Mouse (Mus musculus) adrenal gland, postnatal 10 days (tissue): ENCODE data around the gene Capza1. TPM values are rescaled to one million over a fixed set of nuclear protein-coding genes. Genes with fewer than 3 reads are reported as not detected.
"Not testable (repeated sequence)": the region's sequence is repeated elsewhere in the genome, so short reads cannot be mapped to it uniquely, and the experiment has no call there.

Source experiments
- DNase-seq: peaks from one replicate; pipeline ENCODE4 v3.0.0; 2021; ENCODE audit warnings: mixed read lengths
- long read RNA-seq, 2 experiments: library from polyadenylated mRNA; stranded (forward); transcript quantifications; one replicate each; pipeline ENCODE4 v2.0.0; 2021
- total RNA-seq, 2 experiments: library from RNA; stranded (reverse); gene quantifications; 2 replicates each; pipeline ENCODE4 v1.2.3; 2021

The Capza1 gene
- 10 to 100 TPM; 93.3 to 94.3 TPM for total RNA-seq
- long read RNA-seq, experiment 1, transcript Capza1-201 (10 exons, 3,193 nt): major isoform, 46 of 63 reads
- long read RNA-seq, experiment 1, partial matches to known transcripts: 13 of 63 reads
- long read RNA-seq, experiment 1, other reads (novel, unspliced or antisense): 4 of 63 reads
- long read RNA-seq, experiment 2, transcript Capza1-201 (10 exons, 3,193 nt): major isoform, 29 of 34 reads
- long read RNA-seq, experiment 2, partial matches to known transcripts: 2 of 34 reads
- long read RNA-seq, experiment 2, other reads (novel, unspliced or antisense): 3 of 34 reads

DNA sequence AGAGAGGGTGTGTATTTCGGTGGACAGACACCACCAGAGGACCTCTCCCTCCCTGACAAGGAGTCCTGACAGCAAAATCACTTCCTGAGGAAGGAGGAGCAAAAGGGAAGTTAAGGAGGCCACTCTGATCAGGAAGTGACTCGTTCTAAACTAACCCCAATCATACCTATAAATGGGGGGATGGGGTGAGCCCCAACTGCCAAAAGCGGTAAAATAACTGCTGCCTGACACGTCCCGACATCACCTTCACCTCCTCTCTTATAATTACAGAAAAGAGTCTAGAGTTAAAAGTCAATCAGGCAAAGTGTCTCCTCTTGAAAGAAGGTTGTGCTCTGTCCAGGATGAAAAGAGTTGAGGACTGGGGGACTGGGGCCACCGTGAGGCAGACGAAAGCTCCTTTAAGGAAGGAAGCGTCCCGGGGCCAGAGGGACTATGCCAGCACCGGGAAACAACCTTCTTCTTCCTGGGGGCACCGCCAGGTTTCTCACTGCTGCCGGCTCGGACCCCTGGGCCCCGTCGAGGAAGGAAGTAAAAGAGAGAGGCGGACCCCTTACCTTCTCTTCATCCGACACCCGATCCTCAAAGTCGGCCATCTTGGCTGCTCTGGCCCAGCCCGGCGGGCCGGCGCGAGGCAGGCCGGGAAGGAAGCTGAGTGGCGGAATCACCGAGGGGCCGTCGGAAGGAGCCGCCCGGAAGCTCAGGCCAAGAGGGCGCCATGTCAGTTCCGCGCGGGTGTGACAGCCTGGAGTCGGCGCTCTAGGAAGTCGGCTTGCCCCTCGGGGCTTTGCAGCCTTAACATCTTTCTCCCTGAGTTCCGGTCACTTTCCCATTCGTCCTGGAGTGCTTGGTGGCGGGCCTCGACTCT is at the start of gene Capza1, which contains the start of gene St7l:
TSS of gene Capza1 (minus strand) at position 720 of the 865 bp plus-strand sequence.
TSS of gene St7l (plus strand) at position 220 of the 865 bp plus-strand sequence.
- peak; percentile 94 for DNase-seq

DNA sequence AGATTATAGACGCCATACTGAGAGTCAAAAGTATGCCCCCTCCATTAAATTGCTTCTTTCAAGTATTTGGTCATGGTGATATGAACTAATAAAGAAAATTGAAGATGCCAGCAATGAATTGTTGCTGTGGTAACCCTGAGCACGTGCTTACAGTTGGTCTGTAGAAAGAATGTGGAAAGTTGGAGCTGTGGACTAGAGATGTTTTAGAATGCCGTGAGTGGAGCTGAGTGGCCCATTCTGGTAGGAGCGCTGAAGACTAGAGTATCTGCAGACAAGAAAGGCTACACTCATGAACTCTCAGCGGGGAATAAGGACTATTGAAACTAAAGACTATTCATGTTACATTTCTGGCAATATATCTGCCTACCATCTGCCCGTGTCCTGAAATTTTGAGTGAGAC is 44.9 kb upstream of the Capza1 start:
- no peak for DNase-seq

DNA sequence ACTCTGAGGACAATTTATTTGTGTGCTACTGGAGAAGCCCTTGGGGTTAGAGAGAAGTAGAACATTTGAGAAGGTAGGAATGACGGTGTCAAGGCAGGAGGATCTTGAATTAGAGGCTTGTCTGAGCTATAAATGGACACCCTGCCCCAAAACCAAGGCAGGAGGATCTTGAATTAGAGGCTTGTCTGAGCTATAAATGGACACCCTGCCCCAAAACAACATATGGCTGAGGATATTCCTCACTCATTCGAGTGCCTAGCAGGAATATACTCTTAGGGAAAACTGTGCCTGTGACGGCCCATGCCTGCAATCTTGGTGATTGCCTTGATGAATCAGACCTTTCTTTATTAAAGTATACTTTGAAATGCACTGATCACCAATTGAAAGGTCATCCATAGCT is 41.7 kb upstream of the Capza1 start:
- DNase-seq: no peak

DNA sequence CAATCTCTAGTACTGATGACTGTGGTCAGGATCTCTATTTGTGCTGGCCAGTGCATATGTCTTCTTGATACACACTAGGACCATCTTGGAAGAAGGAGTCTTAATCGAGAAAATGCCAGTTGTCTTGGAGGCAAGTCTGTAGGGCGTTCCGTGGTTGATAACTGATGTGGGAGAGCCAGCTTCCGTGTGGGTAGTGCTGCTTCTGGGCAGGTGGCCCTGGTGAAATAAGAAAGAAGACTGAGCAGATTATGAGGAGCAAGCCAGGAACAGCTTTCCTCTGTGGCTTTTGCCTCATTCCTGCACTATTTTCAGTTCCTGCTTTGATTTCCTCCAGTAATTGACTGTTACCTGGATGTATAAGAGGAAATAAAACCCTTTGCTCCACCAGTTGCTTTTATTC is 41.1 kb upstream of the Capza1 start:
- no peak for DNase-seq

DNA sequence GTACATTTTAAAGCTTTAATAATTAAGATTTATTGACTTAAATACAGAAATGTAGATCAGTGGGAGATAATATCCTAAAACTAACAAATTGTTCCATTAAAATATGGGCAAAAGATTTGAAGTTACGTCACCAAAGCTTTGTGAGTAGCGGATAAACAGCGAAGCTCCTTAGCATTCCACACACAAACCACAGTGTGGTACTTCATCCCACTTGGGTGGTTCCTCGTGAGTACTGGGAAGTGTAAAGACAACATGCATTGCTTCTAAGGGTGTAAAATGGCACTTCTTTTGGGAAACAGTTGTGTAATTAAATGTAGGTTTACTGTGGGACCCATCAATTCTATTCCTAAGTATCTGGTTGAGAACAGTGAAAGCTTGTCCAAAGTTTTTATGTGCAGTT is 36.8 kb upstream of the Capza1 start:
- no peak for DNase-seq

DNA sequence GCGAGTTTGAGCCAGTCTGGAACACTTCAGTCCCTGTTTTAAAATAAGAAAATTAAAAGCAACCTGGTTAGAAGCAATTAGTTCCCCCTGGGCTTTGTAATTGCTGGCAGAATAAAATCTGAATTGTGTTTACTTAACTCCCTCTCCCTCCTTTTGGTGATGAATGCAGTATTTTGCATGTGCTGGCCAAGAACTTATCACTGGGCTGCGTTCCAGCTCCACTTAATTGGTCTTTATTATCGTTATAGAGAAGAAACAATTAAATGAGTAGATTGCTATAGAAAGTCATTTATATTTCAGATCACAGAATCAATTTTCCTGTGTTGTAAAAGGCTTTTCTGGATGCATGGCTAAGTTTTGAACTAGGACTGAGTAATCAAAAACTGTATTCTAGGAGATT is 31.8 kb upstream of the Capza1 start:
- no peak for DNase-seq

DNA sequence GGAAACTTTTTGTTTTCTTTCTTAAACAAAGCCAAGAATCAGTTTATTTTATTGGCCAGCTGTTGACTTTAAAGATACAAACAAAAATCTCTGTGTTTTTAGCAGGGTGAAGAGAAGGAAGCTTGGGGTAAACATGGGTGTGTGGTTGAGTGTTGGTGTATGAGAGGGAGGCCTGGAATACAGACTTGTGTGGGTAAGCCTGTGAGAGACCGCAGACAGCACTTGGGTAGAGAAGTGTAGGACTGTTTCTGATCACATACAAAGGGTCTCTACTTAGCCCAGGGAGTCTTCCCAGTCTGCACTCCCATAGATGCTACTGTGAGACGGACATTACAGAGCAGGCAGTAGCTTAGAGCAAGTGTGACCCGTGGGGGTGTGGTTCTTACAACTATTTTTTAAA is 24.3 kb upstream of the Capza1 start:
- no peak for DNase-seq

DNA sequence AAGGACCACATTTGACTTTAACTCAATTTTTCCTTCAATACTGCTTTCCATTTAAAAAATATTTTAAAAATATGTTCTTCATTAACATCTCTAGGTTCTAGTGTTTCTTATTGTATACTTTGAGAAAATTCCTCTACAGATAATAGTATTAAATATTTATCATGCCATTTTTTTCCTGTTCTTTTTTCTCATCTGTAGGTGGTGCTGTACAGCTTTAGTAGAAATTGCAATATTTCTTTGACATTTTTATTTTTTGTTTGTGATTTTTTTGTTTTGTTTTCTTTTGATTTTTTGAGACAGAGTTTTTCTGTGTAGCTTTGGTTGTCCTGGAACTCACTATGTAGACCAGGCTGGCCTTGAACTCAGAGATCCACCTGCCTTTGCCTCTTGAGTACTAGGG is 5.3 kb upstream of the Capza1 start:
- no peak for DNase-seq

DNA sequence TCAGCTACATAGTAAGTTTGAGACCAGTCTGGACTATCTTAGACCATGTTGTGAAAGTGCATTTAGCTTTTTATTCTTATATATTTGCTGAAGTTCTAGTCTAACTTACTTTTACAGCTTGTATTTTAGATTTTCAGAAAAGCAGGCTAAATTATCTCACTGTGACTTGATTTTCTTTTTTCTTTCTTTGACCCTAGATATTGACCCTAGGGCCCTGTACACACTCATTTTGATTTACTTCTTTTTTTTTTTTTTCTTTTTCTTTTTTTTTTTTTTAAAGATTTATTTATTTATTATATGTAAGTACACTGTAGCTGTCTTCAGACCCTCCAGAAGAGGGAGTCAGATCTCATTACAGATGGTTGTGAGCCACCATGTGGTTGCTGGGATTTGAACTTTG is 2.4 kb upstream of the Capza1 start:
- DNase-seq: not testable (repeated sequence)

DNA sequence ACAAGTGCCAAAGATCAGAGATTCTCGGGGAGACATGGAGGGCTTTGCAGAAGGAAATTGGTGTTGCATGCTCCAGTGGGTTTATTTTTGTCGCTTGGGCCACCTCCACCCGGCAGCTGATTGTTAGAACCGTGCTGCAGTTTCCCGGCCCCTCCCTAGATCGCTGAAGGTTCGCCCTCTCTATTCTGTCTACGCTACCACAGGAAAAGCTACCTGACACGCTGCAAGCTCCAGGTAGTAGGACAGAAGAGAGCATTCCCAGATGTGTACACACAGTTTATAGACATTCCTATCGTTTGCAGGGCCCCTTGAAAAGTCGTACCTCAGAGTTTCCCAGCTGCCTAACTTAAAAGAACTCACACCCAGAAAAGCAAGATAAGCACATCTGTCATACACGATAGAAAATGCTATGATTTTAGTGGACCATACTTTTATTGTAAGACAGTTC is 1.1 kb upstream of the Capza1 start:
- DNase-seq: no peak

DNA sequence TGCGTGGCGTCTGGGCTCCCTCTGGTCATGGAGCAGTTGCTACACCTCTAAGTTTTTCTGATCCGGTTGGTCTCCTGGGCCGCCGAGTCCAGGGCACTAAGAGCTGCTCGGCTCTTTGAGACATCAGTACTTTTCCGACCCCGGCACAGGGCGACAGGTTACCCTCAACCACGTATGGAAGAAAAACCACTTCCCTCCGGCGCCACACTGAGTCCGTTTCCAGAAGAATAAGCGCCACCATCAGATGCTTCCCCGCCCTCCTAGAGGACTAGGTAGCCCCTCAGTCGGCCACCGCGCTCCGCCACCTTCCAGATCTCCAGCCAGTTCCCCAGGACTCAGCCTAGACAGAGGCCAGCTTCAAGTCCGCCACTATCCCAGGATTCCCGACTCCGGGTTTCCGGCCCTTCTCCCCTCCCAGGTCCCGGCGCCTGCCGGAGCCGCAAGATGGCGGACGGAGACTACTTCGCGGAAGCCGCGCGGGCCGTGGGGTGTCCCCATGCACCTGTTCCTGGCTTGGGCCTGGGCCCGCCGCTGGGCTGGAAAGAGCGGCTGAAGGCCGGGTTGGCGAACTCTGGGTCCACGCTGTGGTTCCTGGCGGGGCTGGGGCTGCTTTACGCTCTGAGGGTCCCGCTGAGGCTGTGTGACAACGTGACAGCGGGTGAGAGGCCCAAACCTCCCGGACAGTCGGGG is 491 bp upstream of the Capza1 start:
- DNase-seq: peak; percentile 95

DNA sequence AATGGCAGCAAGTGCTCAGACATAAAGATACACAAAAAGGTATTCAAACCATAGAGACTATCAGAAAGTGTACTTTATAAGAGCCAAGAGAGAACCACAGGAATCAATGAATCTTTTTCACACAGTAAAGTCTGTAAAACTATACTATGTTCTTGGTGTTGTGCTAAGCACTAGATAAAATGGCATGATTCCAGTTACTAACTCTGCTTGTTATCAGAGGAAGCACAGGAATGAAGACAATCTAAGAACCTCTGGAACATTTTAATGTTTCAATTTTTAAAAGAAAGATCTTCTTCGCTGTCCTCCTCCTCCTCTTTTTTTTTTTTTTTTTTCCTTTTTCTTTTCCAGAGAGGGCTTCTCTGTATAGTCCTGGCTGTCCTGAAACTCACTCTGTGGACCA is 5.7 kb downstream of the Capza1 start:
- DNase-seq: no peak

DNA sequence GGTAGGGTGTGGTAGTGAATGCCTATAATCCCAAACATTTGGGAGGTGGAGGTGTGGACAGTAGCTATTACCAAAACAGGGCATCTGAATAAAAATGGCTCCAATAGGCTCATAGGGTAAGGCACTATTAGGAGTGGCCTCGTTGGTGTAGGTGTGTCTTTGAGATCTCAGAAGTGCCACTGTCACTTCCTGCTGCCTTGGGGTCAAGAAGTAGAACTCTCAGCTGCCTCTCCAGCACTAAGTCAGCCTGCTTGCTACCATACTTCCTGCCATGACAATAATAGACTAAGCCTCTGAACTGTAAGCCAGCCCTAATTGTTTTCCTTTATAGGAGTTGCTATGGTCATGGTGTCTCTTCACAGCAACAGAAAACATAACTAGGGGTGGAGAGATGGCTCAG is 8.2 kb downstream of the Capza1 start:
- DNase-seq: no peak

DNA sequence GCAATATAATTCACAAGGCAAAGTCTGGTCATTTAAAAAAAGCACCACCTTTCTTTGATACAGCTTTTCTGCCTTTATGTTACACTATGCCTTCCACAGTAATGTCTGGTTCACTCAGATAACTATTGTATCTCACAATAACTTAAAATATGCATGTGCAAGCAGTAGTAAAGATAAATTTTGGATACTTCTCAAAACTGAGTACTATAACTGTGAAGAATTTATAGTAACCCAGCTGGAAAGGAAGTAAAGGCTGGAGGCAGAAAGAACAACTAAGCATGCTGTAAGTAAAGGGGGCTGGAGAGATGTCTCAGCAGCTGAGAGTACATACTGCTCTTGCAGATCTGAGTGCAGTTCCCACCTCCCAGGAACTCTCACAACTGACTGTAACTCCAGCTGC is 9.4 kb downstream of the Capza1 start:
- no peak for DNase-seq

DNA sequence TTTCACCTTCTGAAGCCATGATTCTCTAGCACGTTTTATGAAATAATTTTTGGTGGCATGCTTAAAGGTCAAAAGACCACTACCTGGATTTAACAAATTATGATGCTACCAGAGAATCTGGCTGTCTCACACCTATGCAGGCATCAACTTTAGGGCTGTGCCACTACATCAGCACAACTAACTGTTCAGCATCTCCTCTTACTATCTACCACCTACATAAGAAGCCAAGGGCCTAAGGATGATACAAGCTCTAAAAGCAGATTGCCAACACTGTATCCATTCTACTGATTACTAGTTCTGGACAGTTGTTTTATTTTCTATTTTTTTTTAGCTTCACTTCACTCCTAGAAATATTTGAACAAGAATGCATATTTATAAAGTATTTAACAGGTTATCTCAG is 9.8 kb downstream of the Capza1 start:
- no peak for DNase-seq

DNA sequence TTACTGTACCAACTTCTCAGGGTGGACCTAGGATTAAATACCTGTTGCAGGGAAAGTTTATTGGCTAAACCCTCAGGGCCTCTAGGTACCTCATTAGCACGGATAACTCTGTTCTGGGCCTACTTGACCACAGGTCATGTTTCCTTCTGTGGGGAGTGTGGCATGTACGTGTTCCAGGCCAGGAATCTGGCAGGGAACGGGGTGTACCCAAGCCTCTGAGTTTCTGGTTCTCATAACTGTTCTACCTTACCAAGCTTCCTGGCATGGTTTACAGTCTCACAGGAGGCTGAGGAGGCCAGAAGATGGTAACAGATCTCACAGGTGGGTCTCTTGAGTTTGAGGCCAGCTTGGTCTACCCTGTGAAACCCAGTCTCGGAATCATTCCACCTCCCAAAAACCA is 17.7 kb downstream of the Capza1 start:
- DNase-seq: no peak

DNA sequence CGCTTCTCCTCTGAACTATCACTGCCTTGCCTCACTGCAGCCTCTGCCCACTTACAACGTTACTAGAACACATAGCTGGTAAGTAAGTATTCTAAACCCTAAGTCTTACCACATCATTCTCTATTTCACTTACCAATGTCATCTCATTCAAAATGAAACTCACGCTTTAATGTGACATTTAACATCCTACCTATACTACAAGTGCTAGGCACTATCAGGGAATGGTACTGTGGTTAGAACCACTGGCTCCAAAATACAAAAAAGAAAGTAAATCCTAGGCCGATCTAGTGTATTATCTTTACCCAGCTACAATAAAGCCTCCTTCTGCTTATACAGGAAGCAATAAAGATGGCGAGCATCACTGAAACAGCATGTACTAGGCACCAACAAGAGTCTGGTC is 23.3 kb downstream of the Capza1 start:
- DNase-seq: no peak

DNA sequence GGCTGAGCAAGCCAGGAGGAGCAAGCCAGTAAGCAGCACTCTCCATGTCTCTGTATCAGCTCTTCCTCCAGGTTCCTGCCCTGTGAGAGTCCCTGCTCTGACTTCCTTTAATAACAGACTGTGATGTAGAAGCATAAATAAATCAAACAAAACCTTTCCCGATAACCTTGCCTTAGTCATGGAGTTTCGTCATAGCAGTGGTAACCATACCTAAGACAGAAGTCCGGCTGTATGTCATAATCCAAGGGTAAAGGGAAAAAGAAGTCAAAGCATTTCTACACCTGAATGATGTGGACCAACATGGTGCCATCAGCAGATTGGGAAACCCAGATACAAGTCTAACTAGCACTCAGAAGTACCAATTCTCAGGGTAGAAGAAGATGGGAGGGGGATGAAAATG is 28.5 kb downstream of the Capza1 start:
- no peak for DNase-seq

DNA sequence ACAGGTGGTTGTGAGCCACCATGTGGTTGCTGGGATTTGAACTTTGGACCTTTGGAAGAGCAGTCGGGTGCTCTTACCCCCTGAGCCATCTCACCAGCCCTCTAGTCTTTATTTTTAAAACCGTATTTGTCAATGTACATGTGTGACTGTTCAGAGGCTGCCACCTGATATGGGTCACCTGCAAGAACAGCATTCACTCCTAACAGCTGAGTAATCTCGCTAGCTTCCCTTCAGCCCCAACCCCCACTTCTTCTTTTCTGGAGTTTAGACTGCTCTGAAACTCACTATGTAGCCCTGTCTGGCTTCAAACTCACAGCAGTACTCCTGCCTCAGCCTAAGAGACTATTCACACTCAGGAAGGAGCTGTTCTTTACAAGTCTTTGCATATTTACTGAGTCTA is 41.9 kb downstream of the Capza1 start:
- no peak for DNase-seq

DNA sequence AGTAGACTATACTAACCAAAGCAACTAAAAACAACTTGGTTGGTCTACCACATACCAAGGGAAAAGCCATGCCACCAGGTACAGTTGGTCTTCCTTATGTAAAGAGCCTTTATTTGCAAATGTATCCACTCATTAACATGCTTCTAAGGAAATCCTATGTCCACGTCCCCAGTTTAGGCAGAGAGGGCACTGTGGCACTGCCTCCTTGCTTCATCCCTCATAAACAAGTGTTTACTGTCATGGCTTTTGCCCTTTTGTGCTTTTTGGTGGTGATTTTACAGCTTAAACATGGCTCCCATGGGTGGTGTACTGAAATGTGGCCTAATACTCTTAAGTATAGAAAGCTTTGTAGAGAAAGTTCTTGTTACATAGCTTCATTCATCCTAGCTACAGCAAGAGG is 43.9 kb downstream of the Capza1 start:
- DNase-seq: no peak

DNA sequence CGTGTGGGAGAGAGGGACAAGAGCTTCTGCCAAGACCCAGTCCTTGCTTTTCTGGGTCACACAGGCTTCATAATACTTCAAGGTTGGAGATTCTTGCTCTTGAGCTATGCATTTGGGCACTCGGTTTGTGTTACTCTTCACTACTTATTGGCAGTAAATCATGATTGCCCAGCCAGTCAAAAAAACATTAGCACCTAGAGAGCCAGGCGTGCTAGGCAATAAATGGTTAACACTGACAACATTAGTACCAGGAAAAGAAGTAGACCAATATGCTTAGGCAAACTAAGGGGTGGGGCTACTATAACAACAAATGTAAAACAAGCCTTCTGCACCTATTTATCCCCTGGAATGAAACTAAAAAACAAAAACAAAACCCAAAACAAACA is 45.6 kb downstream of the Capza1 start:
- no peak for DNase-seq

DNA sequence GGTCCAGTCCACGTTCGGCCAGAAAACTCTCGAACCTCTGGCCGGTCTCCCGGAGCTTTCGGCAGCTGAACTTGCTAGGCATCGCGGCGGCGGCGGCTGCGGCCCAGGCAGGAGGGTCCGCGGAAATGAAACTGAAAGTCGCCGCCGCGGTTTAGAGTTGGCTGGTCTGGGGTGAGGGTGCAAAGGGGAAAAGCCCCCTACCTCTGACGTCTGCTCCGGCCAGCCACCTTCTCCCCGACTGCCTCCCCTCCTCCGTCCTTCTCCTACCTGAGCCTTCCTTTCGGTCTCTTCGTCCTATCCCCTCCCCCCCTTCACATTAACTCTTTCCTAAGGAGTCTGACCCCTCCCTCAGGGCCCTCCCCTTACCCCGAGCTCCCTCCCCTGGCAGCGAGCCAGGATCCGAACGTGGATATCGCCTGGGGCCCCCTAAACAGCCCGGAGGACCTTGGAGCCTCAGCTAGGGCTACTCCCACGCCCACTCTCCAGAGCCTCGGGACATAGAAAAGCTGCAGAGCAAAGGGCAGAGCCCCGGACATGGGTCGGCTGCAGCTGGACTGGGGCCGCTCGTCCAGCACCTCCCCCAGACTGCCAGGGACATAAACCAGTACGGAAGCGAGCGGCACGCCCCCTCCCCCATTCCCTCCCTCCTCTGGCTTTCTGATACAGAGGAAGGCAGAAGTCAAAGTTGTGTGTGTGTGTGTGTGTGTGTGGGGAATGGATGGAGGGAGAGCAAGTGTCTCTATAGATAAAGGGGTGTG is 46.1 kb downstream of the Capza1 start, which contains the start of gene Mov10:
TSS of gene Mov10 (minus strand) at position 573 of the 758 bp plus-strand sequence.
- peak; percentile 79 for DNase-seq
